Mouse (Mus musculus) intestine, embryonic 14.5 days (tissue): ENCODE data around the gene Rnf39. TPM values are rescaled to one million over a fixed set of nuclear protein-coding genes. Genes with fewer than 3 reads are reported as not detected.
A peak's percentile ranks its signal among the peaks of the same experiment; 100 is the strongest.

Source experiments
- ATAC-seq: fragments of 200-750 bp; cut with Nextera tagmentation; replicated peaks from 2 replicates; pipeline ENCODE4 v1.8.0; 2017; ENCODE audit warnings: low read depth, moderate number of reproducible peaks, moderate TSS enrichment, moderate library complexity; ENCODE audit not compliant: low FRiP score, low TSS enrichment
- DNase-seq: peaks from one replicate; pipeline ENCODE4 v3.0.0-alpha.2; 2018; ENCODE audit warnings: low spot score
- H3K27ac ChIP-seq: fragments of 300-500 bp; sonication (generic); 2 replicates; pipeline ENCODE4 v1.5.1; 2014; ENCODE audit warnings: low read depth, mild to moderate bottlenecking, control low read depth
- H3K27me3 ChIP-seq: fragments of 300-500 bp; sonication (generic); replicated peaks from 2 replicates; pipeline ENCODE4 v1.6.1; 2014; ENCODE audit warnings: low read length, control low read depth; ENCODE audit not compliant: control insufficient read depth, insufficient read depth
- H3K36me3 ChIP-seq: fragments of 300-500 bp; sonication (generic); 2 replicates; pipeline ENCODE4 v1.6.1; 2014; ENCODE audit warnings: low read length, control low read depth; ENCODE audit not compliant: control insufficient read depth, insufficient read depth
- H3K4me1 ChIP-seq: fragments of 300-500 bp; sonication (generic); replicated peaks from 2 replicates; pipeline ENCODE4 v1.6.1; 2014; ENCODE audit warnings: low read length, control low read depth, mixed read lengths; ENCODE audit not compliant: control insufficient read depth, insufficient read depth
- H3K4me2 ChIP-seq: fragments of 300-500 bp; sonication (generic); 2 replicates; pipeline ENCODE4 v1.6.1; 2014; ENCODE audit warnings: low read length
- H3K4me3 ChIP-seq: fragments of 300-500 bp; sonication (generic); 2 replicates; pipeline ENCODE4 v1.5.1; 2014; ENCODE audit warnings: low read depth, low read length, control low read depth, mixed read lengths
- H3K9ac ChIP-seq: fragments of 300-500 bp; sonication (generic); 2 replicates; pipeline ENCODE4 v1.6.1; 2014; ENCODE audit warnings: mild to moderate bottlenecking, low read length
- H3K9me3 ChIP-seq: fragments of 300-500 bp; sonication (generic); 2 replicates; pipeline ENCODE4 v1.6.1; 2016; ENCODE audit warnings: low read length, control low read depth; ENCODE audit not compliant: control insufficient read depth
- WGBS: fragments of 180-500 bp; shearing (Covaris S2); extraction: QIAGEN DNeasy Blood & Tissue Kit; methylation state at CpG from one replicate; pipeline ENCODE4 v1.1.7; 2014; 5-methylcytosine and 5-hydroxymethylcytosine counted together
- polyA plus RNA-seq: library from polyadenylated mRNA; unstranded; fragments of >200 nt; fragmentation: Nextera tagmentation; extraction: Ambion mirVana; gene quantifications from 2 replicates; pipeline ENCODE4 v1.2.1, GENCODE M21; 2014

Gene Rnf39
- polyA plus RNA-seq, 1 experiment from 2014 or later, result 1.5 TPM

- 77% methylated on average over 3 of the region's 3 CpGs for WGBS
- H3K27me3 ChIP-seq, result no peaks in the 10 kb centered on the region
- H3K9ac ChIP-seq, result no peak overlapping the region
- no peaks in the 10 kb centered on the region for H3K36me3 ChIP-seq
- no peak for DNase-seq
- H3K27ac ChIP-seq, result no peak overlapping the region
- ATAC-seq, result no peak
- no peaks in the 10 kb centered on the region for H3K9me3 ChIP-seq
- H3K4me2 ChIP-seq, result no peak overlapping the region
- no peak overlapping the region for H3K4me3 ChIP-seq
- H3K4me1 ChIP-seq, result no peaks in the 10 kb centered on the region
Measured at GRCm38 (mm10) chr17:36903651-36904050, 39.1 kb upstream of the Rnf39 start.

- ATAC-seq (peak; percentile 47; the same call in 1 of the 2 replicates), DNase-seq (no peak)
- Histone ChIP-seq H3K36me3 (no peaks in the 10 kb centered on the region), H3K4me2 (no peak overlapping the region), H3K9me3 (no peaks in the 10 kb centered on the region), H3K4me3 (no peak overlapping the region), H3K9ac (no peak overlapping the region), H3K27ac (no peak overlapping the region), H3K27me3 (no peaks in the 10 kb centered on the region), H3K4me1 (no peaks in the 10 kb centered on the region)
- 50% methylated on average over 1 of the region's 1 CpGs for WGBS
Measured at GRCm38 (mm10) chr17:36908235-36908634, 34.5 kb upstream of the Rnf39 start.

- H3K27ac ChIP-seq, result no peak overlapping the region
- DNase-seq (no peak), ATAC-seq (no peak)
- no peaks in the 10 kb centered on the region for H3K36me3 ChIP-seq
- no peak overlapping the region for H3K4me3 ChIP-seq
- H3K4me2 ChIP-seq, result no peak overlapping the region
- H3K4me1 ChIP-seq, result no peaks in the 10 kb centered on the region
- no peak overlapping the region for H3K9ac ChIP-seq
- WGBS, result 53% methylated on average over 4 of the region's 4 CpGs
- no peaks in the 10 kb centered on the region for H3K9me3 ChIP-seq
- H3K27me3 ChIP-seq, result no peaks in the 10 kb centered on the region
Measured at GRCm38 (mm10) chr17:36909802-36910201, 32.9 kb upstream of the Rnf39 start.

GRCm38 (mm10) chr17:36912031-36912430, 30.7 kb upstream of the Rnf39 start:
- no peak overlapping the region for H3K27ac ChIP-seq
- DNase-seq (no peak), ATAC-seq (no peak)
- no peak overlapping the region for H3K9ac ChIP-seq
- no peaks in the 10 kb centered on the region for H3K27me3 ChIP-seq
- H3K4me2 ChIP-seq, result no peak overlapping the region
- H3K9me3 ChIP-seq, result no peaks in the 10 kb centered on the region
- H3K4me3 ChIP-seq, result no peak overlapping the region
- no peaks in the 10 kb centered on the region for H3K36me3 ChIP-seq
- no peaks in the 10 kb centered on the region for H3K4me1 ChIP-seq
- 70% methylated on average over 2 of the region's 2 CpGs for WGBS

GRCm38 (mm10) chr17:36914108-36914507, 28.6 kb upstream of the Rnf39 start:
- Histone ChIP-seq H3K27ac (no peak overlapping the region), H3K4me2 (no peak overlapping the region), H3K9me3 (no peaks in the 10 kb centered on the region), H3K4me3 (no peak overlapping the region), H3K36me3 (no peaks in the 10 kb centered on the region), H3K9ac (no peak overlapping the region), H3K4me1 (no peaks in the 10 kb centered on the region), H3K27me3 (no peaks in the 10 kb centered on the region)
- 0 out of 2 replicates have a peak, but pooled peaks have one; percentile 52 for ATAC-seq
- 14% methylated on average over 2 of the region's 2 CpGs for WGBS
- DNase-seq, result peak; percentile 85

GRCm38 (mm10) chr17:36915076-36915475, 27.6 kb upstream of the Rnf39 start:
- Histone ChIP-seq H3K9ac (no peak overlapping the region), H3K36me3 (no peaks in the 10 kb centered on the region), H3K9me3 (no peaks in the 10 kb centered on the region), H3K4me2 (no peak overlapping the region), H3K27ac (no peak overlapping the region), H3K4me3 (no peak overlapping the region), H3K4me1 (no peaks in the 10 kb centered on the region), H3K27me3 (no peaks in the 10 kb centered on the region)
- DNase-seq (peak; percentile 75), ATAC-seq (no peak)
- 12% methylated on average over 9 of the region's 9 CpGs for WGBS

GRCm38 (mm10) chr17:36920239-36920638, 22.5 kb upstream of the Rnf39 start:
- no peak overlapping the region for H3K9ac ChIP-seq
- H3K4me3 ChIP-seq, result no peak overlapping the region
- DNase-seq, result no peak
- no peaks in the 10 kb centered on the region for H3K27me3 ChIP-seq
- ATAC-seq, result peak; percentile 75
- 43% methylated on average over 15 of the region's 15 CpGs for WGBS
- H3K27ac ChIP-seq, result no peak overlapping the region
- no peaks in the 10 kb centered on the region for H3K9me3 ChIP-seq
- no peaks in the 10 kb centered on the region for H3K36me3 ChIP-seq
- no peaks in the 10 kb centered on the region for H3K4me1 ChIP-seq
- no peak overlapping the region for H3K4me2 ChIP-seq

- H3K36me3 ChIP-seq, result no peaks in the 10 kb centered on the region
- H3K27me3 ChIP-seq, result no peaks in the 10 kb centered on the region
- 81% methylated on average over 4 of the region's 4 CpGs for WGBS
- DNase-seq (no peak), ATAC-seq (no peak)
- no peak overlapping the region for H3K4me3 ChIP-seq
- H3K27ac ChIP-seq, result no peak overlapping the region
- no peak overlapping the region for H3K4me2 ChIP-seq
- H3K9me3 ChIP-seq, result no peaks in the 10 kb centered on the region
- no peak overlapping the region for H3K9ac ChIP-seq
- H3K4me1 ChIP-seq, result no peaks in the 10 kb centered on the region
Measured at GRCm38 (mm10) chr17:36922715-36923114, 20.0 kb upstream of the Rnf39 start.

GRCm38 (mm10) chr17:36923491-36923890, 19.2 kb upstream of the Rnf39 start:
- no peak for DNase-seq
- Histone ChIP-seq H3K27me3 (no peaks in the 10 kb centered on the region), H3K27ac (no peak overlapping the region), H3K4me2 (no peak overlapping the region), H3K9ac (no peak overlapping the region), H3K4me3 (no peak overlapping the region), H3K36me3 (no peaks in the 10 kb centered on the region), H3K4me1 (no peaks in the 10 kb centered on the region), H3K9me3 (no peaks in the 10 kb centered on the region)
- no peak for ATAC-seq
- WGBS, result 61% methylated on average over 4 of the region's 4 CpGs
